Comparison of ENCODE assay signal across 8 mouse cellular contexts in genomic region chr9:44881221-44881871, GRCm38 (mm10). TPM values are rescaled to one million over a fixed set of nuclear protein-coding genes. Genes with fewer than 3 reads are reported as not detected.
DNase-seq lines count a peak whose midpoint lies in the region; ATAC-seq and TF ChIP-seq lines count a peak whose summit lies in the region.

Gene Kmt2a, minus strand, starts transcription at chr9:44881296.

- peak within 1 kb of the TSS; percentile 98 for H3K27ac ChIP-seq in embryonic facial prominence, embryonic 14.5 days (replicated peaks; ENCODE audit: low read depth, low read length)
- H3K27ac ChIP-seq in heart, adult 2 months = peak within 1 kb of the TSS; percentile 94
- H3K27ac ChIP-seq in limb, embryonic 14.5 days (replicated peaks; ENCODE audit: low read depth, low read length) = peak within 1 kb of the TSS; percentile 97
- H3K27ac ChIP-seq in midbrain, postnatal 0 days (ENCODE audit: low read depth, low read length) = peak within 1 kb of the TSS; percentile 99

- TF ChIP-seq POLR2A in heart, adult 2 months (IDR thresholded peaks at IDR 0.05; ENCODE audit: insufficient read depth, low read depth, low read length) = peak; percentile 50; the same call in 1 of the 2 replicates
- peak; percentile 58; the same call in 1 of the 2 replicates for TF ChIP-seq POLR2A in limb, embryonic 14.5 days (IDR thresholded peaks at IDR 0.05; ENCODE audit: borderline replicate concordance, extremely low read depth, insufficient read depth, insufficient read length)

- intact Hi-C loops in heart, adult 2 months (cut with DNase I) = loop anchor here (2.0 to 5.0 kb wide), 6 partner anchors 15 to 109 kb away; partner anchors contain the start of genes Atp5l and Ube4a

- WGBS in embryonic facial prominence, embryonic 14.5 days = under 1% methylated on average over 23 of the region's 71 CpGs
- 1% methylated on average over 57 of the region's 71 CpGs for WGBS in heart, adult 2 months
- WGBS in limb, embryonic 14.5 days = under 1% methylated on average over 27 of the region's 71 CpGs
- WGBS in midbrain, postnatal 0 days = under 1% methylated on average over 38 of the region's 71 CpGs

- H3K9me3 ChIP-seq in embryonic facial prominence, embryonic 14.5 days (ENCODE audit: control insufficient read depth, low read length) = no peaks in the 10 kb centered on the region
- H3K9me3 ChIP-seq in limb, embryonic 14.5 days (ENCODE audit: control insufficient read depth, low read length) = no peaks in the 10 kb centered on the region
- H3K9me3 ChIP-seq in midbrain, postnatal 0 days (ENCODE audit: low read length) = no peaks in the 10 kb centered on the region

- H3K4me3 ChIP-seq in embryonic facial prominence, embryonic 14.5 days (ENCODE audit: low read depth, low read length) = peak within 1 kb of the TSS; percentile 83
- peak within 1 kb of the TSS; percentile 98 for H3K4me3 ChIP-seq in heart, adult 2 months
- H3K4me3 ChIP-seq in limb, embryonic 14.5 days (replicated peaks; ENCODE audit: low read length) = peak within 1 kb of the TSS; percentile 77
- peak within 1 kb of the TSS; percentile 96 for H3K4me3 ChIP-seq in midbrain, postnatal 0 days (ENCODE audit: low read depth, low read length)

- H3K4me1 ChIP-seq in embryonic facial prominence, embryonic 14.5 days (ENCODE audit: control insufficient read depth, insufficient read depth, low read length) = peaks cover 21% of the 10 kb centered on the region
- H3K4me1 ChIP-seq in heart, adult 2 months (ENCODE audit: control insufficient read depth, insufficient read depth, low read length) = peaks cover 10% of the 10 kb centered on the region
- H3K4me1 ChIP-seq in limb, embryonic 14.5 days (ENCODE audit: control insufficient read depth, insufficient read depth, low read length) = peaks cover 30% of the 10 kb centered on the region
- peaks cover 17% of the 10 kb centered on the region for H3K4me1 ChIP-seq in midbrain, postnatal 0 days (ENCODE audit: insufficient read depth, low read length)

- H3K9ac ChIP-seq in embryonic facial prominence, embryonic 14.5 days (ENCODE audit: low read depth, low read length) = peak within 1 kb of the TSS; percentile 94
- peak within 1 kb of the TSS; percentile 98 for H3K9ac ChIP-seq in heart, adult 2 months (ENCODE audit: low read depth, low read length)
- H3K9ac ChIP-seq in limb, embryonic 14.5 days (ENCODE audit: low read depth, low read length, severe bottlenecking) = peak within 1 kb of the TSS; percentile 89
- H3K9ac ChIP-seq in midbrain, postnatal 0 days (replicated peaks; ENCODE audit: low read length, poor library complexity, severe bottlenecking) = peak within 1 kb of the TSS; percentile 99

- DNase-seq in 3T3-L1 (ENCODE audit: low read depth, low spot score) = peak; percentile 88
- peak; percentile 96 to 100 for DNase-seq in adrenal gland, postnatal 4 days (ENCODE audit: low spot score in 2 of 2)
- DNase-seq in embryonic facial prominence, embryonic 14.5 days (ENCODE audit: low spot score) = peak; percentile 97
- peak; percentile 98 to 100 for DNase-seq in heart, adult 2 months
- DNase-seq in kidney, adult 8-10 months = peak; percentile 96
- DNase-seq in limb, embryonic 14.5 days (ENCODE audit: low spot score) = peak; percentile 93
- peak; percentile 97 for DNase-seq in midbrain, postnatal 0 days (ENCODE audit: low spot score)
- peak; percentile 96 to 97 for DNase-seq in spleen, postnatal 14 days (ENCODE audit: low spot score in 2 of 2)

- TF ChIP-seq CTCF in heart, adult 2 months (IDR thresholded peaks at IDR 0.05) = no peak
- no peak for TF ChIP-seq CTCF in midbrain, postnatal 0 days (IDR thresholded peaks at IDR 0.05)

- no peaks in the 10 kb centered on the region for H3K36me3 ChIP-seq in embryonic facial prominence, embryonic 14.5 days (ENCODE audit: control insufficient read depth, insufficient read depth, low read length)
- H3K36me3 ChIP-seq in heart, adult 2 months (ENCODE audit: control insufficient read depth, insufficient read depth, low read length) = peaks cover 13% of the 10 kb centered on the region
- H3K36me3 ChIP-seq in limb, embryonic 14.5 days (ENCODE audit: control insufficient read depth, insufficient read depth, low read length) = peaks cover 8% of the 10 kb centered on the region
- H3K36me3 ChIP-seq in midbrain, postnatal 0 days (ENCODE audit: insufficient read depth, low read length) = no peaks in the 10 kb centered on the region

- H3K4me2 ChIP-seq in embryonic facial prominence, embryonic 14.5 days (ENCODE audit: low read depth, low read length) = peak within 1 kb of the TSS; percentile 96
- peak within 1 kb of the TSS; percentile 95 for H3K4me2 ChIP-seq in limb, embryonic 14.5 days (replicated peaks; ENCODE audit: low read depth, low read length, severe bottlenecking)
- peak within 1 kb of the TSS; percentile 90 for H3K4me2 ChIP-seq in midbrain, postnatal 0 days (ENCODE audit: low read depth, low read length, poor library complexity, severe bottlenecking)

- ATAC-seq in embryonic facial prominence, embryonic 14.5 days (ENCODE audit: low read depth) = peak; percentile 79
- peak; percentile 83 for ATAC-seq in limb, embryonic 14.5 days (ENCODE audit: low FRiP score, low read depth)
- ATAC-seq in midbrain, postnatal 0 days (ENCODE audit: low FRiP score) = peak; percentile 83

- peaks cover 10% of the 10 kb centered on the region for H3K79me2 ChIP-seq in heart, adult 2 months (replicated peaks; ENCODE audit: control insufficient read depth, insufficient read depth, low read length)

- no peak for TF ChIP-seq EP300 in heart, adult 2 months (IDR thresholded peaks at IDR 0.05; ENCODE audit: insufficient read depth, low read depth, low read length)

- H3K27me3 ChIP-seq in embryonic facial prominence, embryonic 14.5 days (replicated peaks; ENCODE audit: control insufficient read depth, insufficient read depth, low read length) = no peaks in the 10 kb centered on the region
- H3K27me3 ChIP-seq in heart, adult 2 months (ENCODE audit: control insufficient read depth, insufficient read depth, low read length) = no peaks in the 10 kb centered on the region
- H3K27me3 ChIP-seq in limb, embryonic 14.5 days (ENCODE audit: control insufficient read depth, insufficient read depth, low read length) = no peaks in the 10 kb centered on the region
- H3K27me3 ChIP-seq in midbrain, postnatal 0 days (ENCODE audit: insufficient read depth, low read length) = no peaks in the 10 kb centered on the region

RNA-seq across cellular contexts. Expression of gene Kmt2a, which starts in this region (rescaled TPM):
- total RNA-seq in adrenal gland, postnatal 4 days (2021) = 10 to 100 TPM; 38.2 to 40.3 TPM
- 12.0 and 12.3 TPM in 2 replicates for polyA plus RNA-seq in embryonic facial prominence, embryonic 14.5 days (2014; fragmentation: Nextera tagmentation; extraction: Ambion mirVana)
- 10 to 100 TPM; 25.7 to 25.9 TPM for total RNA-seq in heart, adult 2 months (2021)
- polyA plus RNA-seq in heart, adult 2 months (2012; rRNA removed) = 11.8 and 12.9 TPM in 2 replicates
- 21.7 and 28.3 TPM in 2 replicates for polyA plus RNA-seq in limb, embryonic 14.5 days (2012; rRNA removed)
- polyA plus RNA-seq in limb, embryonic 14.5 days (2014; fragmentation: Nextera tagmentation; extraction: Ambion mirVana) = 16.8 and 18.9 TPM in 2 replicates
- total RNA-seq in midbrain, postnatal 0 days (2014; rRNA removed) = 27.8 and 28.0 TPM in 2 replicates
- 14.0 and 20.0 TPM in 2 replicates for polyA plus RNA-seq in midbrain, postnatal 0 days (2015; fragmentation: Nextera tagmentation; extraction: Ambion mirVana)

Comparison
In these comparisons a context has a peak if more than half of its experiments do, and no peak if none do; other contexts are left out.
1. Peak in every context shown above with its lines: DNase-seq, ATAC-seq, H3K4me3 ChIP-seq and H3K27ac ChIP-seq.